ENCODE assay signal across 8 mouse cellular contexts in genomic region chr8:4252934-4253841, GRCm38 (mm10). TPM values are rescaled to one million over a fixed set of nuclear protein-coding genes. Genes with fewer than 3 reads are reported as not detected.
DNase-seq lines count a peak whose midpoint lies in the region; ATAC-seq and TF ChIP-seq lines count a peak whose summit lies in the region.

Snapc2 (plus strand) TSS chr8:4253080.

- H3K4me3 ChIP-seq in forebrain, embryonic 15.5 days, result peak within 1 kb of the TSS; percentile 89
- peak within 1 kb of the TSS; percentile 95 for H3K4me3 ChIP-seq in layer of hippocampus, adult 2 months
- H3K4me3 ChIP-seq in lung, embryonic 14.5 days (ENCODE audit: low read depth, low read length), result peak within 1 kb of the TSS; percentile 73
- H3K4me3 ChIP-seq in olfactory bulb, adult 2 months (ENCODE audit: insufficient read depth, low read depth, low read length), result peak within 1 kb of the TSS; percentile 92
- peak within 1 kb of the TSS; percentile 95 for H3K4me3 ChIP-seq in thymus, adult 2 months (ENCODE audit: control insufficient read depth, insufficient read depth, low read length)

- peak; percentile 96 for DNase-seq in ES-CJ7 (ENCODE audit: low read depth, low spot score)
- peak; percentile 91 for DNase-seq in cerebellum, adult 11 months
- DNase-seq in heart, postnatal 25 days (ENCODE audit: low spot score), result peak; percentile 89
- peak; percentile 94 for DNase-seq in layer of hippocampus, adult 2 months (ENCODE audit: low spot score in 2 of 2)
- DNase-seq in lung, embryonic 14.5 days, result peak; percentile 99
- peak; percentile 97 for DNase-seq in thymus, adult 2 months

- TF ChIP-seq CTCF in layer of hippocampus, adult 2 months (conservative IDR thresholded peaks at IDR 0.05), result no peak
- no peak for TF ChIP-seq CTCF in lung, embryonic 14.5 days (IDR thresholded peaks at IDR 0.05; ENCODE audit: low read depth)
- no peak for TF ChIP-seq CTCF in olfactory bulb, adult 2 months (IDR thresholded peaks at IDR 0.05; ENCODE audit: insufficient read depth, low read depth, low read length)
- no peak for TF ChIP-seq CTCF in thymus, adult 2 months (IDR thresholded peaks at IDR 0.05; ENCODE audit: borderline replicate concordance, control insufficient read depth, extremely low read depth, insufficient read depth, low read length, poor library complexity)

- WGBS in forebrain, embryonic 15.5 days, result under 1% methylated on average over 69 of the region's 69 CpGs
- WGBS in lung, embryonic 14.5 days, result 1% methylated on average over 69 of the region's 69 CpGs
- WGBS in olfactory bulb, adult 2 months, result 1% methylated on average over 69 of the region's 69 CpGs
- WGBS in thymus, adult 2 months, result 1% methylated on average over 69 of the region's 69 CpGs

- H3K4me2 ChIP-seq in forebrain, embryonic 15.5 days (replicated peaks), result peak within 1 kb of the TSS; percentile 72
- H3K4me2 ChIP-seq in lung, embryonic 14.5 days, result peak within 1 kb of the TSS; percentile 81

- peaks cover 55% of the 10 kb centered on the region for H3K4me1 ChIP-seq in forebrain, embryonic 15.5 days
- H3K4me1 ChIP-seq in lung, embryonic 14.5 days (ENCODE audit: insufficient read depth), result 0 out of 2 replicates have a peak, but pooled peaks cover 3% of the 10 kb centered on the region
- H3K4me1 ChIP-seq in olfactory bulb, adult 2 months (ENCODE audit: control insufficient read depth, insufficient read depth, low read length), result peaks cover 40% of the 10 kb centered on the region
- H3K4me1 ChIP-seq in thymus, adult 2 months (replicated peaks; ENCODE audit: control insufficient read depth, insufficient read depth, low read length), result peaks cover 8% of the 10 kb centered on the region

- TF ChIP-seq POLR2A in olfactory bulb, adult 2 months (IDR thresholded peaks at IDR 0.05; ENCODE audit: insufficient read depth, low read depth, low read length), result peak; percentile 53
- TF ChIP-seq POLR2A in thymus, adult 2 months (IDR thresholded peaks at IDR 0.05; ENCODE audit: control insufficient read depth, extremely low read depth, insufficient read depth, low read length, poor library complexity), result no peak

- intact Hi-C loops in heart, postnatal 25 days (cut with DNase I), result loop anchor here (2.0 to 10.0 kb wide), 4 partner anchors 14 to 422 kb away; partner anchors contain the start of genes Gm49320 and Map2k7

- H3K9me3 ChIP-seq in forebrain, embryonic 15.5 days, result no peaks in the 10 kb centered on the region
- H3K9me3 ChIP-seq in lung, embryonic 14.5 days (ENCODE audit: low read depth, low read length), result no peaks in the 10 kb centered on the region

- H3K36me3 ChIP-seq in forebrain, embryonic 15.5 days, result peaks cover 28% of the 10 kb centered on the region
- peaks cover 39% of the 10 kb centered on the region for H3K36me3 ChIP-seq in lung, embryonic 14.5 days (ENCODE audit: insufficient read depth)
- H3K36me3 ChIP-seq in thymus, adult 2 months (ENCODE audit: control insufficient read depth, insufficient read depth, low read length), result no peaks in the 10 kb centered on the region

- peak; percentile 88 for ATAC-seq in forebrain, embryonic 15.5 days (replicated peaks)
- ATAC-seq in lung, embryonic 14.5 days (ENCODE audit: insufficient read depth), result peak; percentile 91

- H3K27me3 ChIP-seq in forebrain, embryonic 15.5 days, result no peaks in the 10 kb centered on the region
- H3K27me3 ChIP-seq in lung, embryonic 14.5 days (ENCODE audit: insufficient read depth, low read length), result no peaks in the 10 kb centered on the region
- no peaks in the 10 kb centered on the region for H3K27me3 ChIP-seq in thymus, adult 2 months (ENCODE audit: control insufficient read depth, insufficient read depth, low read length)

- H3K27ac ChIP-seq in forebrain, embryonic 15.5 days (replicated peaks), result peak within 1 kb of the TSS; percentile 95
- peak within 1 kb of the TSS; percentile 97 for H3K27ac ChIP-seq in layer of hippocampus, adult 2 months
- peak within 1 kb of the TSS; percentile 84 for H3K27ac ChIP-seq in lung, embryonic 14.5 days (ENCODE audit: low read depth)
- H3K27ac ChIP-seq in olfactory bulb, adult 2 months (ENCODE audit: insufficient read depth, low read depth, low read length), result peak within 1 kb of the TSS; percentile 70
- H3K27ac ChIP-seq in thymus, adult 2 months (ENCODE audit: control insufficient read depth, insufficient read depth, low read length), result no peak within 1 kb of the TSS

- H3K9ac ChIP-seq in forebrain, embryonic 15.5 days (replicated peaks), result peak within 1 kb of the TSS; percentile 89
- peak within 1 kb of the TSS; percentile 67 for H3K9ac ChIP-seq in lung, embryonic 14.5 days

RNA-seq across cellular contexts. Expression of gene Snapc2, which starts in this region (rescaled TPM):
- polyA plus RNA-seq in forebrain, embryonic 15.5 days (2015; fragmentation: Nextera tagmentation; extraction: Ambion mirVana), result 73.5 and 74.7 TPM in 2 replicates
- 10 to 100 TPM; 14.4 to 15.0 TPM for total RNA-seq in heart, postnatal 25 days (2021)
- total RNA-seq in layer of hippocampus, adult 2 months (2021), result 10 to 100 TPM; 27.7 to 27.8 TPM
- polyA plus RNA-seq in lung, embryonic 14.5 days (2014; fragmentation: Nextera tagmentation; extraction: Ambion mirVana), result 60.6 and 63.5 TPM in 2 replicates
- polyA plus RNA-seq in olfactory bulb, adult 2 months (2012; ENCODE audit: insufficient read depth, insufficient read length, low replicate concordance, missing spikeins), result not detected in 2 replicates
- polyA plus RNA-seq in thymus, adult 2 months (2012; rRNA removed), result 40.8 and 45.1 TPM in 2 replicates

Comparison
In these comparisons a context has a peak if more than half of its experiments do, and no peak if none do; other contexts are left out.
1. RNA of gene Snapc2 (polyA plus RNA-seq): 73.5 to 74.7 TPM in forebrain, embryonic 15.5 days, 60.6 to 63.5 TPM in lung, embryonic 14.5 days and 40.8 to 45.1 TPM in thymus, adult 2 months; not detected in olfactory bulb, adult 2 months; every median in the first group is over 10 times any median in the second.
2. Peak in every context shown above with its lines, with median percentiles within 50 percentile points of each other: DNase-seq and H3K4me3 ChIP-seq.